In the genomic region with DNA sequence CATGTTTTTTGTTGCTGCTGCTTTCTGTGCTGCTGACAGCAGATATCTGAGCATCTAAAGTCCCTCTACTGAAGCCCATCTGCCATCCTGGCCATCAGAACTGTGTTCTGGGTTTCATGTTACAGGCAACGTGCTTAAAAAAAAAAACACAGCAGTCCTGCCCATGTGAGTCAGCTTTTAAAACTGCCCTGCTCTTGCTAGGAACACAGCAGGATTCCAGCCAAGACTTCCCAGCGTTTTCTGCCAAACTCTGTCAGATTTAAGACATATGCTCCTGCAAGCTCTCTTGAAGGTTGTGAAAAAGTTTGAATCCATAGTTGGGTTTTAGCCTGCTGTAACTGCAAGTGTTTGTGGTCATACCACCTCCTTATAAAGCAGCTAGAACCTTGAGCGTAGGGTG, we compare ENCODE assay signal across 8 mouse cellular contexts. TPM values are rescaled to one million over a fixed set of nuclear protein-coding genes. Genes with fewer than 3 reads are reported as not detected.
DNase-seq lines count a peak whose midpoint lies in the region; TF ChIP-seq lines count a peak whose summit lies in the region.

Gene Vegfd (plus strand): TSS at position 298 of the 400 bp plus-strand sequence.

- TF ChIP-seq POLR2A in cerebellum, adult 2 months (IDR thresholded peaks at IDR 0.05; ENCODE audit: borderline replicate concordance, insufficient read depth, low read length): no peak

- no peak for DNase-seq in ES-E14 (ENCODE audit: low read depth, low spot score)
- DNase-seq in adrenal gland, postnatal 14 days: peak; percentile 65
- peak; percentile 31 for DNase-seq in gastrocnemius, postnatal 25 days
- peak; percentile 30 to 42 for DNase-seq in kidney, postnatal 36 days
- peak; percentile 32 for DNase-seq in lung, postnatal 14 days
- DNase-seq in thymus, postnatal 10 days (ENCODE audit: low spot score in 2 of 2): no peak
- no peak for DNase-seq in cerebellum, adult 2 months
- DNase-seq in spleen, postnatal 4 days (ENCODE audit: low spot score in 2 of 2): no peak

- H3K4me1 ChIP-seq in ES-E14 (ENCODE audit: control insufficient read depth in 2 of 2, insufficient read depth in 2 of 2, low read length in 2 of 2, poor library complexity in 1 of 2): no peaks in the 10 kb centered on the region
- H3K4me1 ChIP-seq in cerebellum, adult 2 months (ENCODE audit: control insufficient read depth, insufficient read depth, low read length): no peaks in the 10 kb centered on the region

- no peaks in the 10 kb centered on the region for H3K27me3 ChIP-seq in cerebellum, adult 2 months (ENCODE audit: control insufficient read depth, insufficient read depth, low read length)

- H3K4me3 ChIP-seq in ES-E14 (ENCODE audit: insufficient read depth in 1 of 2, low read depth in 1 of 2, low read length in 2 of 2, poor library complexity in 1 of 2, severe bottlenecking in 1 of 2): no peak within 1 kb of the TSS
- H3K4me3 ChIP-seq in cerebellum, adult 2 months (replicated peaks; ENCODE audit: insufficient read depth, low read depth, low read length): no peak within 1 kb of the TSS

- no peak within 1 kb of the TSS for H3K27ac ChIP-seq in ES-E14 (ENCODE audit: insufficient read depth, low read depth, low read length, poor library complexity, severe bottlenecking)
- no peak within 1 kb of the TSS for H3K27ac ChIP-seq in cerebellum, adult 2 months (ENCODE audit: insufficient read depth, low read length)

- H3K9ac ChIP-seq in ES-E14 (ENCODE audit: insufficient read depth, low read depth, low read length, poor library complexity, severe bottlenecking): no peak within 1 kb of the TSS

- in situ Hi-C loops in ES-E14 (cut with MboI; ENCODE audit: low sequenced_read_pairs in 2 of 2, unreplicated experiment in 2 of 2): no loop called here

- H3K36me3 ChIP-seq in ES-E14 (ENCODE audit: control insufficient read depth, insufficient read depth, low read length, poor library complexity, severe bottlenecking): no peaks in the 10 kb centered on the region

- 7% methylated on average over 3 of the region's 3 CpGs for WGBS in cerebellum, adult 2 months

- TF ChIP-seq CTCF in cerebellum, adult 2 months (IDR thresholded peaks at IDR 0.05; ENCODE audit: borderline replicate concordance, insufficient read depth, low read depth, low read length): no peak

- H3K9me3 ChIP-seq in ES-E14 (ENCODE audit: control insufficient read depth, insufficient read depth, low read depth, low read length): no peaks in the 10 kb centered on the region

TF ChIP-seq in ES-E14, 5 proteins besides CTCF, POLR2A, EP300 and RAD21:
- TF ChIP-seq HCFC1 (IDR thresholded peaks at IDR 0.05; ENCODE audit: borderline replicate concordance, insufficient read depth, low read length) (no peak), ZNF384 (IDR thresholded peaks at IDR 0.05; ENCODE audit: low read depth, low read length) (peak; percentile 62; the same call in 1 of the 2 replicates)
TF ChIP-seq in ES-E14: peak in this region for 1.

RNA-seq across cellular contexts. Expression of gene Vegfd, which starts in this region (rescaled TPM):
- 0.63 and 0.76 TPM in 2 replicates for total RNA-seq in ES-E14 (2012; rRNA removed)
- 39.1 and 48.2 TPM in 2 replicates for total RNA-seq in adrenal gland, postnatal 14 days (2021)
- 1 to 10 TPM; 1.4 to 2.6 TPM for total RNA-seq in gastrocnemius, postnatal 25 days (2021)
- 0.46 and 0.52 TPM in 2 replicates for polyA plus RNA-seq in cerebellum, adult 2 months (2012; rRNA removed)

Comparison
In these comparisons a context has a peak if more than half of its experiments do, and no peak if none do; other contexts are left out.
1. RNA of gene Vegfd (total RNA-seq): 39.1 to 48.2 TPM in adrenal gland, postnatal 14 days; 1.4 to 2.6 TPM in gastrocnemius, postnatal 25 days and 0.63 to 0.76 TPM in ES-E14; every median in the first group is over 10 times any median in the second.
2. DNase-seq: peak in adrenal gland, postnatal 14 days (single experiment), gastrocnemius, postnatal 25 days (single experiment), kidney, postnatal 36 days (2 of 2) and lung, postnatal 14 days (single experiment); none in ES-E14 (single experiment), thymus, postnatal 10 days (0 of 2), cerebellum, adult 2 months (0 of 2) and spleen, postnatal 4 days (0 of 2).